Mouse (Mus musculus) spleen, adult 2 months (tissue): ENCODE data around the gene Plpp3. TPM values are rescaled to one million over a fixed set of nuclear protein-coding genes. Genes with fewer than 3 reads are reported as not detected.

Experiments used
- DNase-seq, 2 experiments: peaks; one replicate each; pipeline versions ENCODE4 v3.0.0 to v3.0.0-alpha.2; 2012 to 2021; ENCODE audit warnings: low spot score in 2 of 2, low read depth in 1 of 2
- H3K27ac ChIP-seq: fragments of 200-500 bp; 2 replicates; pipeline ENCODE4 v1.5.1; 2012; ENCODE audit warnings: low read length, inconsistent platforms; ENCODE audit not compliant: insufficient read depth
- H3K27me3 ChIP-seq: fragments of 200-500 bp; 2 replicates; pipeline ENCODE4 v1.6.1; 2012; ENCODE audit warnings: mild to moderate bottlenecking, moderate library complexity, low read length, inconsistent platforms; ENCODE audit not compliant: control insufficient read depth, insufficient read depth
- H3K36me3 ChIP-seq: fragments of 200-500 bp; 2 replicates; pipeline ENCODE4 v1.6.1; 2012; ENCODE audit warnings: mild to moderate bottlenecking, low read length, inconsistent platforms; ENCODE audit not compliant: control insufficient read depth, insufficient read depth
- H3K4me1 ChIP-seq: fragments of 200-500 bp; 2 replicates; pipeline ENCODE4 v1.6.1; 2011; ENCODE audit warnings: inconsistent platforms; ENCODE audit not compliant: control insufficient read depth, insufficient read depth, insufficient read length
- H3K4me3 ChIP-seq: fragments of 200-500 bp; 2 replicates; pipeline ENCODE4 v1.5.1; 2011; ENCODE audit warnings: mild to moderate bottlenecking, inconsistent platforms; ENCODE audit not compliant: insufficient read depth, insufficient read length; ENCODE audit errors: extremely low read depth
- CTCF ChIP-seq: fragments of 200-500 bp; IDR thresholded peaks from 2 replicates; pipeline ENCODE4 v1.5.1; 2011; ENCODE audit warnings: mild to moderate bottlenecking, inconsistent platforms; ENCODE audit not compliant: insufficient read depth, insufficient read length, insufficient replicate concordance; ENCODE audit errors: extremely low read depth
- POLR2A ChIP-seq: fragments of 200-500 bp; IDR thresholded peaks from 2 replicates; pipeline ENCODE4 v1.6.1; 2011; ENCODE audit warnings: low read depth, low read length, inconsistent platforms
- WGBS: fragments of 180-500 bp; shearing (Covaris S2); methylation state at CpG from one replicate; pipeline ENCODE4 v1.1.7; 2018; 5-methylcytosine and 5-hydroxymethylcytosine counted together
- polyA plus RNA-seq: library from polyadenylated mRNA; depleted of rRNA; stranded (reverse); fragments of >200 nt; gene quantifications from 2 replicates; pipeline ENCODE4 v1.2.3, GENCODE M21; 2012

The Plpp3 gene
- polyA plus RNA-seq, 1 experiment: 24.8 TPM

GRCm38 (mm10) chr4:105198696-105199095 lies 41.5 kb downstream of the Plpp3 start:
- H3K4me1 ChIP-seq: no peaks in the 10 kb centered on the region

GRCm38 (mm10) chr4:105199345-105199744 lies 42.2 kb downstream of the Plpp3 start:
- no peak for TF ChIP-seq POLR2A
- Histone ChIP-seq H3K36me3 (no peaks in the 10 kb centered on the region), H3K27ac (no peak overlapping the region), H3K4me1 (no peaks in the 10 kb centered on the region), H3K4me3 (no peak overlapping the region), H3K27me3 (no peaks in the 10 kb centered on the region)
- 90% methylated on average over 8 of the region's 8 CpGs for WGBS
- no peak for DNase-seq

More at GRCm38 (mm10) chr4:105198696-105199095, 41.5 kb downstream of the Plpp3 start:
- H3K27ac ChIP-seq: no peak overlapping the region
- no peaks in the 10 kb centered on the region for H3K36me3 ChIP-seq
- H3K27me3 ChIP-seq: no peaks in the 10 kb centered on the region
- WGBS: 92% methylated on average over 5 of the region's 5 CpGs
- no peak overlapping the region for H3K4me3 ChIP-seq
- no peak for TF ChIP-seq CTCF
- DNase-seq: no peak

GRCm38 (mm10) chr4:105200624-105201524 lies 43.7 kb downstream of the Plpp3 start:
- Histone ChIP-seq H3K27ac (no peak overlapping the region), H3K4me1 (no peaks in the 10 kb centered on the region), H3K4me3 (no peak overlapping the region), H3K36me3 (no peaks in the 10 kb centered on the region), H3K27me3 (no peaks in the 10 kb centered on the region)
- 84% methylated on average over 14 of the region's 14 CpGs for WGBS
- no peak for TF ChIP-seq POLR2A
- no peak for TF ChIP-seq CTCF
- DNase-seq: no peak

- DNase-seq: no peak
- no peak overlapping the region for H3K4me3 ChIP-seq
- no peaks in the 10 kb centered on the region for H3K27me3 ChIP-seq
- 88% methylated on average over 3 of the region's 3 CpGs for WGBS
- TF ChIP-seq CTCF (no peak), POLR2A (no peak)
- no peaks in the 10 kb centered on the region for H3K36me3 ChIP-seq
- H3K27ac ChIP-seq: no peak overlapping the region
- peaks cover 2% of the 10 kb centered on the region; the same call in 1 of the 2 replicates for H3K4me1 ChIP-seq
Measured at GRCm38 (mm10) chr4:105202439-105202838, 45.3 kb downstream of the Plpp3 start.

- TF ChIP-seq POLR2A (no peak), CTCF (no peak)
- no peak overlapping the region for H3K4me3 ChIP-seq
- H3K4me1 ChIP-seq: peaks cover 2% of the 10 kb centered on the region; the same call in 1 of the 2 replicates
- H3K36me3 ChIP-seq: no peaks in the 10 kb centered on the region
- H3K27ac ChIP-seq: no peak overlapping the region
- H3K27me3 ChIP-seq: no peaks in the 10 kb centered on the region
- WGBS: 91% methylated on average over 2 of the region's 2 CpGs
- no peak for DNase-seq
Measured at GRCm38 (mm10) chr4:105203303-105203761, 46.2 kb downstream of the Plpp3 start.

GRCm38 (mm10) chr4:105204071-105204470 lies 46.9 kb downstream of the Plpp3 start:
- WGBS: 50% methylated on average over 9 of the region's 9 CpGs
- H3K36me3 ChIP-seq: 0 out of 2 replicates have a peak, but pooled peaks cover 3% of the 10 kb centered on the region
- DNase-seq: no peak
- peaks cover 2% of the 10 kb centered on the region; the same call in 1 of the 2 replicates for H3K4me1 ChIP-seq
- H3K27ac ChIP-seq: no peak overlapping the region
- no peak overlapping the region for H3K4me3 ChIP-seq
- TF ChIP-seq CTCF (no peak), POLR2A (no peak)
- no peaks in the 10 kb centered on the region for H3K27me3 ChIP-seq
